Mouse (Mus musculus) spleen, adult 2 months (tissue): ENCODE measurements around the gene Ube2e1.

Experiments
- CTCF ChIP-seq: fragments of 200-500 bp; IDR thresholded peaks from 2 replicates; pipeline ENCODE4 v1.5.1; 2011; ENCODE audit warnings: mild to moderate bottlenecking, inconsistent platforms; ENCODE audit not compliant: insufficient read depth, insufficient read length, insufficient replicate concordance; ENCODE audit errors: extremely low read depth
- POLR2A ChIP-seq: fragments of 200-500 bp; IDR thresholded peaks from 2 replicates; pipeline ENCODE4 v1.6.1; 2011; ENCODE audit warnings: low read depth, low read length, inconsistent platforms

- TF ChIP-seq CTCF (no peak), POLR2A (no peak)
Observed at GRCm38 (mm10) chr14:18286441-18286840, 45.2 kb downstream of the Ube2e1 start.
